Mouse (Mus musculus) embryonic facial prominence, embryonic 15.5 days (tissue): Measurements from ENCODE around the gene Pld3. TPM values are rescaled to one million over a fixed set of nuclear protein-coding genes. Genes with fewer than 3 reads are reported as not detected.

ENCODE experiments used
- polyA plus RNA-seq: library from polyadenylated mRNA; unstranded; fragments of >200 nt; fragmentation: Nextera tagmentation; extraction: Ambion mirVana; gene quantifications from 2 replicates; pipeline ENCODE4 v1.2.1, GENCODE M21; 2015

Gene Pld3
- polyA plus RNA-seq, 1 experiment from 2014 or later, result 121 TPM

Other genes starting within 250 kb of the Pld3 start
- gene Ltbp4, start 215.5 kb downstream of the Pld3 start, polyA plus RNA-seq, result 85.5 and 92.3 TPM in 2 replicates
- 36.8 and 46.2 TPM in 2 replicates for gene Shkbp1, start 197.2 kb downstream of the Pld3 start, polyA plus RNA-seq
- 0.35 and 0.43 TPM in 2 replicates for gene Gm20479, start 195.8 kb downstream of the Pld3 start, polyA plus RNA-seq
- 0.43 and 0.85 TPM in 2 replicates for gene Sptbn4, start 105.5 kb downstream of the Pld3 start, polyA plus RNA-seq
- 73.0 and 73.5 TPM in 2 replicates for gene Blvrb, start 105.2 kb downstream of the Pld3 start, polyA plus RNA-seq
- 36.4 and 39.2 TPM in 2 replicates for gene Sertad3, start 79.5 kb downstream of the Pld3 start, polyA plus RNA-seq
- 41.7 and 51.6 TPM in 2 replicates for gene Sertad1, start 66.3 kb downstream of the Pld3 start, polyA plus RNA-seq
- 5.1 and 6.7 TPM in 2 replicates for gene Prx, start 53.9 kb downstream of the Pld3 start, polyA plus RNA-seq
- gene Hipk4, start 30.0 kb downstream of the Pld3 start, polyA plus RNA-seq, result 0.77 and 1.1 TPM in 2 replicates
- gene 2310022A10Rik, start within 50 bp of the Pld3 start, polyA plus RNA-seq, result 36.4 and 38.0 TPM in 2 replicates
- 114 and 117 TPM in 2 replicates for gene Akt2, start 38.3 kb upstream of the Pld3 start, polyA plus RNA-seq
- gene Ttc9b, start 100.7 kb upstream of the Pld3 start, polyA plus RNA-seq, result 0.60 and 1.3 TPM in 2 replicates
- 10.1 and 11.3 TPM in 2 replicates for gene Map3k10, start 121.4 kb upstream of the Pld3 start, polyA plus RNA-seq
- gene Zfp607b, start 136.1 kb upstream of the Pld3 start, polyA plus RNA-seq, result 3.6 and 4.9 TPM in 2 replicates
- gene Zfp60, start 178.2 kb upstream of the Pld3 start, polyA plus RNA-seq, result 37.7 and 38.2 TPM in 2 replicates